Mouse (Mus musculus) olfactory bulb, adult 2 months (tissue): Measurements from ENCODE around the gene Bola3.

Experiments
- CTCF ChIP-seq: fragments of 200-500 bp; IDR thresholded peaks from 2 replicates; pipeline ENCODE4 v1.5.1; 2012; ENCODE audit warnings: low read depth, mild to moderate bottlenecking, low read length, moderate library complexity; ENCODE audit not compliant: insufficient read depth
- POLR2A ChIP-seq: fragments of 200-500 bp; IDR thresholded peaks from 2 replicates; pipeline ENCODE4 v1.6.1; 2012; ENCODE audit warnings: mild to moderate bottlenecking, low read depth, low read length, moderate library complexity; ENCODE audit not compliant: insufficient read depth

- TF ChIP-seq POLR2A (no peak), CTCF (no peak)
These were observed 43.3 kb downstream of the Bola3 start for GRCm38 (mm10) chr6:83392166-83392780.
